Mouse (Mus musculus) bone marrow, adult 2 months (tissue): ENCODE measurements around the gene Fchsd2. TPM values are rescaled to one million over a fixed set of nuclear protein-coding genes. Genes with fewer than 3 reads are reported as not detected.

ENCODE experiments used
- H3K27ac ChIP-seq: fragments of 200-500 bp; 2 replicates; pipeline ENCODE4 v1.5.1; 2012; ENCODE audit warnings: low read depth, mild to moderate bottlenecking, control low read depth, inconsistent platforms, low read length; ENCODE audit not compliant: control insufficient read depth, poor library complexity, insufficient read depth
- H3K4me1 ChIP-seq: fragments of 200-500 bp; 2 replicates; pipeline ENCODE4 v1.6.1; 2011; ENCODE audit warnings: low read length; ENCODE audit not compliant: control insufficient read depth, insufficient read depth
- H3K4me3 ChIP-seq: fragments of 200-500 bp; replicated peaks from 2 replicates; pipeline ENCODE3; 2011; ENCODE audit warnings: mild to moderate bottlenecking, low read depth, low read length, control low read depth; ENCODE audit not compliant: control insufficient read depth
- CTCF ChIP-seq: fragments of 200-500 bp; IDR thresholded peaks from 2 replicates; pipeline ENCODE4 v1.5.1; 2011; ENCODE audit warnings: low read length, control low read depth; ENCODE audit not compliant: control insufficient read depth, insufficient read depth
- POLR2A ChIP-seq: fragments of 200-500 bp; IDR thresholded peaks from 2 replicates; pipeline ENCODE4 v1.6.1; 2011; ENCODE audit warnings: low read depth, mild to moderate bottlenecking, control low read depth, low read length, borderline replicate concordance; ENCODE audit not compliant: control insufficient read depth
- WGBS: fragments of 180-500 bp; shearing (Covaris S2); methylation state at CpG from one replicate; pipeline ENCODE4 v1.1.7; 2018; 5-methylcytosine and 5-hydroxymethylcytosine counted together
- polyA plus RNA-seq: library from polyadenylated mRNA; stranded (reverse); fragments of >200 nt; gene quantifications from 2 replicates; pipeline ENCODE4 v1.2.4, GENCODE M21; 2011; ENCODE audit warnings: low replicate concordance; ENCODE audit not compliant: missing spikeins, insufficient read depth, insufficient read length

Fchsd2 gene
- polyA plus RNA-seq, 1 experiment, result 22.6 TPM

DNA sequence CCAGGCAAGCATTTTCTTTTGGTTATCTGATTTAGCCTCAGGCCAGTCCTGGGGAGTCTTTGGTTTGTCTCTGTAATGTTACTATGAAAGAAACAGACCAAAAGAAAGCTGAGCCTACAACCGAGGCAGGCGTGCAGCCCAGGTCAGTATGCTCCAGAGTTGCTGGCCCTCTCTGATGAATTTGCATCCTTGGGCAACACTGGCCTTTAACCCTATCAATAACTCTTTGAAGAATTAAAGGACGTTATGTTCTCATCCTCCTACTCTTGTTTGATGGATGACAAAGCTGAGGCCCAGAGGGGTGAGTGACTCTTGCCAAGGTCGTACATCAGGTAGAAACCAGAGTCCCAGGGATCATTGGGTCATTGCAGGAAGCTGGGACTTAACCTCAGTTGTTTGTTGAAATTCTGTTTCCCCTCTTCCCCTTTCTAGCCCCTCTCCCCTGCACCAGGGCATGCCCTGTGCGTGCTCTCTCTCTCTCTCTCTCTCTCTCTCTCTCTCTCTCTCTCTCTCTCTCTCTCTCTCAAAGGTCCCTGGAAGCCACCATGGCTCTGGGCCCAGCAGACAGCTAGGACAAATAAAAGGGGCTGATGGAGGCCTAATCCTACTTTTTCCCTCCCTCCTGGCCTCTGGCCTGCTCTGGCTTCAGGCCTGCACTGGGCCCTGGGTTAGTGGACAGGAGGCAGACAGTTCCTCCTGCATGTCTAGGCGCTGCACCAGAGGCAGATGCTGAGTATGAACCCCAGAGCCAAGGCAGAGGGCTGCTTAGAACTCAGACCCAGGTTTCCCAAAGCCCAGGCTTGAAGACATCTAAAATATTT lies 231.7 kb downstream of the Fchsd2 start:
- Histone ChIP-seq H3K4me3 (no peak overlapping the region), H3K27ac (no peak overlapping the region), H3K4me1 (no peaks in the 10 kb centered on the region; the same call in 1 of the 2 replicates)
- TF ChIP-seq POLR2A, result no peak
- no peak for TF ChIP-seq CTCF
- WGBS, result 52% methylated on average over 6 of the region's 6 CpGs

DNA sequence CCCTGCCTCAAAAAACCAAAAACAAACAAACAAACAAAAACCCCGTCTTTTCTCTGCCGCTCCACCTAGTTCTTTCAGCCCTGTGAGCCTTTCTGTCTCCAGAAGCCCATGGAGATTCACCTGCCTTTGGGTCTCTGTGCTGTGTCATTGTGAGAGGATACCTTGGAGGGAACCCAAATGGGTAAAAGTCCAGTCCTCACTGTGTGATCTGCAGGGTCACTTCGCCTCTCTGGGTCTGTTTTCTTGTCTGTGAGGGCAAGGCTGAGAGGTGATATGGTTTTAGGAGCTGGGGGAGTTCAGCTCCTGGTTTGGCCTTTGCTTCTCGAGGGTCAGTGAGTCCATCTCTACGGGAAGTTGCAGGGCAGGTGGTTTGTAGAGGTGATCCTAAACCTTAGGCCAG lies 233.3 kb downstream of the Fchsd2 start:
- TF ChIP-seq POLR2A (no peak), CTCF (no peak)
- 83% methylated on average over 5 of the region's 5 CpGs for WGBS
- Histone ChIP-seq H3K4me3 (no peak overlapping the region), H3K4me1 (no peaks in the 10 kb centered on the region; the same call in 1 of the 2 replicates), H3K27ac (no peak overlapping the region)

DNA sequence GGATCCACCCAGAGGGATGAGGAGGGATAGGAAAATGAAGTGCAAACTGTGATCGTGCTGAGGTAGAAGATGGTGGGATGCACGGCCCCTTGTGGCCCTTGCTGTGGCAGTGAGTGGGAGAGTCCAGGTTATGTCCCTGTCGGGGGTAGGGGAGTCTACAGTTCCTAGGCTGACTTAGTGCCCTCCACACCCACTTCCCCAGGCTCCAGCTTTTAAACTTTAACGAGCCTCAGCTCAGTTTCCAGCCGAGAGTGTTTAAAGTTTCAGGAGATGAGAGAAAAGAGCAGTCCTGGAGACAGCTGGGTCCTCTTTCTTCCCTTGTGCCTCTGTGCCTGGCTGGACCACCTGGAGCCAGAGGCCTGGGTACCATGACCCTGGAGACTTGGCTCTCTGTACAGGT lies 234.6 kb downstream of the Fchsd2 start:
- H3K27ac ChIP-seq, result no peak overlapping the region
- no peak overlapping the region for H3K4me3 ChIP-seq

DNA sequence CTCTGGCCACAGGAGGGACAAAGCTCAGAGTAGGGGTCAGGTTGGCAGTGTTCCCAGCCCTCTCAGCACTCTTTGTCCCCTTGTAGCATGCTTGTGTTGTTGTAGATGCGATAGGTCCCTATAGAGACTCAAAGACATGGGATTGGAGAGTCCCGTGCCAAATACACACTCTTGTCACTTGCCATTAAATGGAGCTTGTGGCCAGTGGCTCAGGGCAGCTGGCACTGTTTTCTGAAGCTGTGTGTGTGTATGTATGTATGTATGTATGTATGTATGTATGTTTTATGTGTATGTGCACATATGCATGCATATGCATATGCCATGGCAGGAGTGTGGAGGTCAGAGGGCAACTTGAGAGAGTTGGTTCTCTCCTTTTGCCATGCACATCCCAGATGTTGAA lies 235.1 kb downstream of the Fchsd2 start:
- no peaks in the 10 kb centered on the region; the same call in 1 of the 2 replicates for H3K4me1 ChIP-seq
- TF ChIP-seq CTCF (no peak), POLR2A (no peak)
- 93% methylated on average over 2 of the region's 2 CpGs for WGBS
- H3K27ac ChIP-seq, result no peak overlapping the region
- no peak overlapping the region for H3K4me3 ChIP-seq

More for the DNA sequence above, 234.6 kb downstream of the Fchsd2 start:
- no peaks in the 10 kb centered on the region; the same call in 1 of the 2 replicates for H3K4me1 ChIP-seq
- WGBS, result 76% methylated on average over 5 of the region's 5 CpGs
- TF ChIP-seq POLR2A (no peak), CTCF (no peak)

DNA sequence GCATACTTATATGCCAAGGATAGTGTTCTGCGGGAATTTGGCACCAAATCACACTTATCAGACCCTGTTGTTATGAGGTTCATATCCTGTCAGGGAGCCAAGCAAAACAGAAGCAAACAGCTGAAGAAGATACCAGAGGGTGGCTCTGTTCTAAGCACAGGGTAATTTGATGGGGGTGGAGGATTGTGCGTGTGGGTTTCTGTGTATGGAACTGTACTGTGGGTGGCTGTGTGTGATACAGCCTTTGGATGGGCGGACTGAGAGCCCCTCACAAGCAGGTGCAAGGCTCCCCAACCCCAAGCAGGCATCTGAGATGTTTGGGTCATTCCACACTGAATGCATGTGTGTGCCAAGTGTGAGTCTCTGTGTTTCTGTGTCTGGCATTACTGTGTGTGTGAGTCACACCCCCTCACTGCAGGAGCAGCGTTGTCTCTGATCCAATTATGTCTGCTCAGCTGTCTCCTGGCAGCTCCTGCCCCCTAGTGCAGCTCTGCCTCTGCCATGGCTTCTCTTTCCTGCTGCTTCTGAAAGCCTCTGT lies 236.0 kb downstream of the Fchsd2 start:
- Histone ChIP-seq H3K4me3 (no peak overlapping the region), H3K27ac (no peak overlapping the region), H3K4me1 (no peaks in the 10 kb centered on the region; the same call in 1 of the 2 replicates)
- 65% methylated on average over 4 of the region's 4 CpGs for WGBS
- TF ChIP-seq CTCF (no peak), POLR2A (no peak)

DNA sequence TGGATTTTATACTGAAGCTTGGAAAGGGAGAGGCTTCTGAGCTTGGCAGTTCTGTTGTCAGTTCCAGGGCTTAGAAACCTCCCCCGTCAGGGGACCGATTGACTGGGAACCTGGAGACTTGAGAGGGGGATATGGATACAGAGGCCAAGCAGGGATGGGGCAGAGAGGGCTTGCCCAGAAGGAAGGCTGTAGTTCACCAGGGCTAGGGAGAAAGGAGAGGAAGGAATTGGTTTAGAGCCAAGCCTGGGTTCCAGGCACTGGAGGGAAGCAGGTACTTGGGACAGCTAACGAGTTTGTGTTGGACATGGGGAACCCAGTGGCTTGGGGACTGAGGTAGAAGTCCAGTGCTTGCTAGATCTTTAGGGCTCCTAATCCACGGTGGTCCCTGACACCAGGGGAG lies 236.9 kb downstream of the Fchsd2 start:
- Histone ChIP-seq H3K27ac (no peak overlapping the region), H3K4me1 (no peaks in the 10 kb centered on the region; the same call in 1 of the 2 replicates), H3K4me3 (no peak overlapping the region)
- TF ChIP-seq CTCF (no peak), POLR2A (no peak)
- WGBS, result 86% methylated on average over 4 of the region's 4 CpGs

DNA sequence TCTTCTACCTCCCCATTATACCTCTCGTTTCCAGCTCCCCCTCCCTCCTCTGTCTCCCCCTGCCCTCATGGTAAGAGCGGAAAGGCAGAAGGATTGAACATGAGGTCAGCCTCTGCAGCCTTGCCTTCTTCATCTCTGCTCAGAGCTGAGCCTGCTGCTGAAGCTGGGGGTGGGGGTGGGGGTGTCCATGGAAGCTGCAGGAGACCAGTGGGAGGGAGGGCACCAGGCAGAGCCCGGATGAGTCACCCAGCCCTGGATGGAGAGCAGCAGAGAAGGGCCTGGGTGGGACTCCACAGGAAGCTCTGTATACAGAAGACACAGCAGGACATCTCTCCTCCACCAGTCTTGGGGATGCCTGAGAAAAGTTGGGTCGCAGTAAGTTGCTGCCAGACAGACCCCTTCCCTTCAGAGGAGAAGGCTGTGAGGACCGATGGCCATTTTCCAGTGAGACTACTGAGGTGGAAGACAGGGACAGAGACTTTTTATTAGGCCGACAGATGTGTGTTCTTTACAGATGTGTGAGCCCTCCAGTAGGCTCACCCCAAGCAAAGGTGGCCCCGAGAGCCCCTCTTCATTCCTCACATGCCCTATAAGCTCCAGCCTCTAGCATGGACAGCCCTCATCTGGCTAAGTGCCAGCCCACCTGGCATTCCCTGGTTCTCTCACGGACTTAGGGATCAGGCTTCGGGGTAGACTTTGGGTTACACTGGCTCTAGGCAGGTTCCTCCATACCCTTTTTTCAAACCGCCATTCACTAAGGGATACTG lies 237.6 kb downstream of the Fchsd2 start:
- H3K27ac ChIP-seq, result no peak overlapping the region
- WGBS, result 87% methylated on average over 10 of the region's 10 CpGs
- H3K4me1 ChIP-seq, result no peaks in the 10 kb centered on the region
- no peak for TF ChIP-seq CTCF
- TF ChIP-seq POLR2A, result no peak
- H3K4me3 ChIP-seq, result no peak overlapping the region

DNA sequence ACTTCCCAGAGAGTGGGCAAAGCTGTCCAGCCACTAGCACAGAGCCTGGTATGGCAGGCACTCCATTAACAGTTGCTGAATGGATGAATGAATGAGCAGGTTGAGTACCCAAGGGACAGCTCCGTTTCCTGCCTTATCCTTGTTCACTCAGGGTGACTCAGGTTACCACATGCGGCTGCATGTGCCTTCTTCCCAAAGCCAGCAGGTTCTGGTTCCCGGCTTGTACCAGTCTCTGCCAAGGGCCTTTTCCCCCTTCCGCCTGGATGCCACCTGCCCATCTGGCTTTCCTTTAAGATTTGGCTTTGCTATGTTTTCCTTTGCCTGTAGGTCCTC lies 238.1 kb downstream of the Fchsd2 start:
- no peak for TF ChIP-seq CTCF
- no peak for TF ChIP-seq POLR2A
- WGBS, result 88% methylated on average over 4 of the region's 4 CpGs
- H3K27ac ChIP-seq, result no peak overlapping the region
- no peak overlapping the region for H3K4me3 ChIP-seq
- no peaks in the 10 kb centered on the region for H3K4me1 ChIP-seq
